Mouse (Mus musculus): ENCODE data around the gene Urb1. TPM values are rescaled to one million over a fixed set of nuclear protein-coding genes. Genes with fewer than 3 reads are reported as not detected.

The Urb1 gene
- total and polyA plus RNA-seq, 2 experiments from 2014 or later, result 4.6 to 19.0 TPM

- no peak overlapping the region for H3K27ac ChIP-seq (ENCODE audit: low read depth, low read length)
- no peak for ATAC-seq
- H3K27me3 ChIP-seq (ENCODE audit: insufficient read depth, low read length), result no peaks in the 10 kb centered on the region
- H3K36me3 ChIP-seq (ENCODE audit: insufficient read depth), result peaks cover 97% of the 10 kb centered on the region
- no peak overlapping the region for H3K4me2 ChIP-seq (ENCODE audit: low read depth)
- H3K4me3 ChIP-seq (ENCODE audit: low read depth, low read length), result no peak overlapping the region
- no peak for DNase-seq
- no peak for TF ChIP-seq CTCF (IDR thresholded peaks at IDR 0.05; ENCODE audit: low read depth)
- H3K9ac ChIP-seq, result no peak overlapping the region
- 88% methylated on average over 10 of the region's 10 CpGs for WGBS
- H3K9me3 ChIP-seq (ENCODE audit: low read length), result no peaks in the 10 kb centered on the region
- H3K4me1 ChIP-seq (ENCODE audit: insufficient read depth), result no peaks in the 10 kb centered on the region
These were observed 34.2 kb downstream of the Urb1 start for GRCm38 (mm10) chr16:90775946-90776520.

GRCm38 (mm10) chr16:90774646-90775045 lies 35.6 kb downstream of the Urb1 start:
- no peak for ATAC-seq

GRCm38 (mm10) chr16:90774216-90774615 lies 36.0 kb downstream of the Urb1 start:
- 88% methylated on average over 12 of the region's 12 CpGs for WGBS
- Histone ChIP-seq H3K4me1 (ENCODE audit: insufficient read depth) (no peaks in the 10 kb centered on the region), H3K9ac (no peak overlapping the region), H3K4me2 (ENCODE audit: low read depth) (no peak overlapping the region), H3K9me3 (ENCODE audit: low read length) (no peaks in the 10 kb centered on the region), H3K27me3 (ENCODE audit: insufficient read depth, low read length) (no peaks in the 10 kb centered on the region), H3K36me3 (ENCODE audit: insufficient read depth) (peaks cover 87% of the 10 kb centered on the region), H3K4me3 (ENCODE audit: low read depth, low read length) (no peak overlapping the region), H3K27ac (ENCODE audit: low read depth, low read length) (no peak overlapping the region)
- ATAC-seq (no peak), DNase-seq (no peak)
- TF ChIP-seq CTCF (IDR thresholded peaks at IDR 0.05; ENCODE audit: low read depth), result no peak

More at GRCm38 (mm10) chr16:90774646-90775045, 35.6 kb downstream of the Urb1 start:
- H3K4me1 ChIP-seq (ENCODE audit: insufficient read depth), result no peaks in the 10 kb centered on the region
- H3K9ac ChIP-seq, result no peak overlapping the region
- 89% methylated on average over 6 of the region's 6 CpGs for WGBS
- H3K27me3 ChIP-seq (ENCODE audit: insufficient read depth, low read length), result no peaks in the 10 kb centered on the region
- H3K27ac ChIP-seq (ENCODE audit: low read depth, low read length), result no peak overlapping the region
- DNase-seq, result no peak
- H3K4me3 ChIP-seq (ENCODE audit: low read depth, low read length), result no peak overlapping the region
- no peak overlapping the region for H3K4me2 ChIP-seq (ENCODE audit: low read depth)
- TF ChIP-seq CTCF (IDR thresholded peaks at IDR 0.05; ENCODE audit: low read depth), result no peak
- no peaks in the 10 kb centered on the region for H3K9me3 ChIP-seq (ENCODE audit: low read length)
- H3K36me3 ChIP-seq (ENCODE audit: insufficient read depth), result peaks cover 90% of the 10 kb centered on the region

GRCm38 (mm10) chr16:90766919-90767454 lies 43.2 kb downstream of the Urb1 start:
- no peak for TF ChIP-seq CTCF (IDR thresholded peaks at IDR 0.05; ENCODE audit: low read depth)

GRCm38 (mm10) chr16:90765195-90765877 lies 44.9 kb downstream of the Urb1 start:
- H3K27me3 ChIP-seq (ENCODE audit: insufficient read depth, low read length), result no peaks in the 10 kb centered on the region
- H3K4me2 ChIP-seq (ENCODE audit: low read depth), result no peak overlapping the region
- H3K27ac ChIP-seq (ENCODE audit: low read depth, low read length), result no peak overlapping the region
- ATAC-seq (no peak), DNase-seq (no peak)
- H3K4me3 ChIP-seq (ENCODE audit: low read depth, low read length), result no peak overlapping the region
- H3K9me3 ChIP-seq (ENCODE audit: low read length), result no peaks in the 10 kb centered on the region
- no peak overlapping the region for H3K9ac ChIP-seq
- no peak for TF ChIP-seq CTCF (IDR thresholded peaks at IDR 0.05; ENCODE audit: low read depth)
- no peaks in the 10 kb centered on the region for H3K4me1 ChIP-seq (ENCODE audit: insufficient read depth)
- H3K36me3 ChIP-seq (ENCODE audit: insufficient read depth), result peaks cover 77% of the 10 kb centered on the region
- 89% methylated on average over 9 of the region's 9 CpGs for WGBS

More at GRCm38 (mm10) chr16:90766919-90767454, 43.2 kb downstream of the Urb1 start:
- DNase-seq (no peak), ATAC-seq (no peak)
- Histone ChIP-seq H3K36me3 (ENCODE audit: insufficient read depth) (peaks cover 78% of the 10 kb centered on the region), H3K27me3 (ENCODE audit: insufficient read depth, low read length) (no peaks in the 10 kb centered on the region), H3K27ac (ENCODE audit: low read depth, low read length) (no peak overlapping the region), H3K4me3 (ENCODE audit: low read depth, low read length) (no peak overlapping the region), H3K4me1 (ENCODE audit: insufficient read depth) (no peaks in the 10 kb centered on the region), H3K9me3 (ENCODE audit: low read length) (no peaks in the 10 kb centered on the region), H3K4me2 (ENCODE audit: low read depth) (no peak overlapping the region), H3K9ac (no peak overlapping the region)
- 94% methylated on average over 15 of the region's 15 CpGs for WGBS

GRCm38 (mm10) chr16:90760515-90760914 lies 49.7 kb downstream of the Urb1 start:
- no peak overlapping the region for H3K27ac ChIP-seq (ENCODE audit: low read depth, low read length)
- no peak overlapping the region for H3K9ac ChIP-seq
- ATAC-seq (no peak), DNase-seq (no peak)
- peaks cover 69% of the 10 kb centered on the region for H3K36me3 ChIP-seq (ENCODE audit: insufficient read depth)
- no peak overlapping the region for H3K4me2 ChIP-seq (ENCODE audit: low read depth)
- no peaks in the 10 kb centered on the region for H3K4me1 ChIP-seq (ENCODE audit: insufficient read depth)
- no peak overlapping the region for H3K4me3 ChIP-seq (ENCODE audit: low read depth, low read length)
- WGBS, result 87% methylated on average over 4 of the region's 4 CpGs
- H3K9me3 ChIP-seq (ENCODE audit: low read length), result no peaks in the 10 kb centered on the region
- TF ChIP-seq CTCF (IDR thresholded peaks at IDR 0.05; ENCODE audit: low read depth), result no peak
- H3K27me3 ChIP-seq (ENCODE audit: insufficient read depth, low read length), result no peaks in the 10 kb centered on the region

GRCm38 (mm10) chr16:90759335-90759734 lies 50.9 kb downstream of the Urb1 start:
- Histone ChIP-seq H3K27ac (ENCODE audit: low read depth, low read length) (no peak overlapping the region), H3K9ac (no peak overlapping the region), H3K27me3 (ENCODE audit: insufficient read depth, low read length) (no peaks in the 10 kb centered on the region), H3K36me3 (ENCODE audit: insufficient read depth) (peaks cover 68% of the 10 kb centered on the region), H3K4me2 (ENCODE audit: low read depth) (no peak overlapping the region), H3K4me3 (ENCODE audit: low read depth, low read length) (no peak overlapping the region), H3K9me3 (ENCODE audit: low read length) (no peaks in the 10 kb centered on the region), H3K4me1 (ENCODE audit: insufficient read depth) (no peaks in the 10 kb centered on the region)
- ATAC-seq, result no peak
- WGBS, result 19% methylated on average over 3 of the region's 3 CpGs
- TF ChIP-seq CTCF (IDR thresholded peaks at IDR 0.05; ENCODE audit: low read depth), result no peak
- DNase-seq, result no peak
